Mouse (Mus musculus) heart, adult 18-20 months (tissue): ENCODE results near the gene Zfp664. TPM values are rescaled to one million over a fixed set of nuclear protein-coding genes. Genes with fewer than 3 reads are reported as not detected.

ENCODE experiments used
- DNase-seq, 2 experiments: peaks; one replicate each; pipeline ENCODE4 v3.0.0; 2021 to 2022; ENCODE audit warnings: mixed read lengths in 1 of 2
- total RNA-seq, 2 experiments: library from RNA; stranded (reverse); gene quantifications; 2 replicates each; pipeline ENCODE4 v1.2.3; 2021

The Zfp664 gene
- total RNA-seq, 2 experiments from 2014 or later: 37.5 to 38.4 TPM

DNA sequence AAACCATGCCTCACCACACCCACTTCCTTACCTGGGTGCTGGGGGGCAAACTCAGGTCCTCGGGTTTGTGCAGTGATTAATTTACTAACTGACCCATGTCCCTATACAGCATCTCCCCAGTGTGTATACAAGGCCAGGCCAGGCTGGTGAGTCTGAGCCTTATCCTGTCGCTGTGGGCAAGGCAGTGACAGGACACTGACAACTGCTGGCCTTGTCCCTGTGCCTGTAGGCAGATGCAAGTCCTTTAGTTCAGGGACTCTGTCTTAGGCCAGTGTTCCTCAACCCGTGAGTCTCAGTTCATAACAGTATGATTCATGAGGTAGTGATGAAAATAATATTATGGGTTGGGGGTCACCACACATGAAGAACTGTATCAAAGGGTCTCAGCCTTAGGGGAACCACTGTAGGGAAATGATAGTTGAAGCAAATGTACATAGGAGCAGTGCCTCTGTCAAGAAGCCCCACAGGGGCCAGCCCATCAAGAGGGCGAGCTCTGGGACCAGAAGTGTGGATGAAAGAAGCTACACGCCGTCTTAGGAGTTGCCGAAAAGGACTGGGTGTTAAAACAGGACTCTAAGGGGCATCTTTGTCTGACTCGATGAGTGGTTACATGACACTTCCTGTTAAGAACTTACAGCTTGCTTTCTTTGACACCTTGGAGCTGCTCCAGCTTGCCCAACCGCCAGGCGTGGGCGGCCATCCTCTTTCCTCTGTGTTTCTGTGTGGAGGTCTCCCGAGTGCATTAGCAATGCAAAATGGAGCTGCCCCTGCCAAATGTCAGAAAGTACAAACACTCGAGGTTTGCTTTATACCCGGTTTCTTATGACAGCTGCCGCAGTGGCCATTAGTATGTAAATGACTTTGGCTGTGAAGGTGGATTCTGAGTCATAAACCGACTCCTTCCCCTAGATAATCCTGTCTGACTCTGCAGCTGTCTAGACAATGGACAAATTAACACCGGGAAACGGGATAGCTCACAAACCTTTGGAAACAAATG lies 60.2 kb downstream of the Zfp664 start:
- peak; percentile 34 to 39 for DNase-seq

DNA sequence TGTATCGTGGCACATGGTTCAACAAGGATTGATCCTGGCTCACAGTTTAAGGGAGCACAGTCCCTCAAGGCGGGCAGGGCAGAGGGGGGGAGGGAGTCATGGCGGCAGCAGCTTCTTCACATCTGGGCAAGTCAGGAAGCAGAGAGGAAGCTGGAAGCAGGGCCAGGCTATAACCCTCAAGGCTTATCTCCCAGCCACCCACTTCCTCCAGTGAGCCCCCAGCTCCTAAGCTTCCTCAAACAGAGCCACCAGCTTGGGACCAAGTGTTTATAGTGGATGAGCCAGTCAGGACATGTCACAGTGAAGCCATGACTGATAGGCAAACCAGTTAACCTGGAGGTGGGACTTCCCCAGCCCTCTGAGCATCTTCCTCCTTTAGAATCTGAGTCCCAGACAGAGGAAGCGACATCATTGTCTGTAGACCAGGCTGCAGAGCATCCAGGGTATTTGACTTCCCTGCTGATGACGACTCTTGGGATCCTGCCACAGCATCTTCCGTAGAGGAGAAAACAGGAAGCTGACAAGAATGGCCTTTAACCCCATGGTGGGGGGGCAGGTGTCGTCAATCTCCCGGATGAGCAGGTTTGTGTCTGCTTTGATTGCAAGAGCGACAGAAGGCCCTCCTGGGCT lies 67.0 kb downstream of the Zfp664 start:
- DNase-seq: peak in 1 of 2 experiments; percentile 33

DNA sequence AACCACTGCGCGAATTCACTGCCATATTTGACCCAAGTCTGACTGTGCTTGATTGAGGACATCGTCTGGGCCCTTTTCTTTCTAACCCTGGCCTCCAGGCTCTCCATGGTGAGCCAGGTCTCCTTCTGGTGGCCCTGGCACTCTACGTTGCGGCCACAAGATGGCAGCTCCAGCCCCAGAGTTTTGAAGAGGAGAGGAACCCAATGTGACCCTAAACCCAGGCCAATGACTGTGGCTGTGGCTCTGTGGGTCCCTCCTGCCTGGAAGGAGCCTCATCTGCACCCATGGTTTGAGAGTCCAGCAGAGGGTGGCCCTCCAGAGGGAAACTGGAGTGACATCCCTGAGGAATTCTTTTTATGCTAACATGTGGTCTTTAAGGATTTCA lies 67.6 kb downstream of the Zfp664 start:
- peak; percentile 45 to 65 for DNase-seq

DNA sequence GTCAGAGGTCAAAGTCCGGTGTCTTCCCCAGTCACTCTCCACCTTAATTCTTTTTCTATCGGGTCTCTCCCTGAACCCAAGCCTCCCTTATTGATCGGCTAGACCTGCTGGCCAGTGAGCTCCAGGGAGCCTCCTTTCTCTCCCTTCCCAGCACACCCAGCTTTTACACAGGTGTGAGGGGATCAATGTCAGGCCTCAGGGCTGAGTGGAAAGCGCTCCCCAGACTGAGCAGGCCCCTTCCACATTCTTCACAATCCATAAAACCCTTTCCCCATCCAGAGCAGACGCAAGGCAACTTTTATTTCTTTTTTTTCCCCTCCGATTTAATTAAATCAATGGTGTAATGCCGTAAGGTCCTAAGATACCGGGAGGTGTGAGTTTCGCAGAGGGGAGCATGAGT lies 68.1 kb downstream of the Zfp664 start:
- DNase-seq: no peak

DNA sequence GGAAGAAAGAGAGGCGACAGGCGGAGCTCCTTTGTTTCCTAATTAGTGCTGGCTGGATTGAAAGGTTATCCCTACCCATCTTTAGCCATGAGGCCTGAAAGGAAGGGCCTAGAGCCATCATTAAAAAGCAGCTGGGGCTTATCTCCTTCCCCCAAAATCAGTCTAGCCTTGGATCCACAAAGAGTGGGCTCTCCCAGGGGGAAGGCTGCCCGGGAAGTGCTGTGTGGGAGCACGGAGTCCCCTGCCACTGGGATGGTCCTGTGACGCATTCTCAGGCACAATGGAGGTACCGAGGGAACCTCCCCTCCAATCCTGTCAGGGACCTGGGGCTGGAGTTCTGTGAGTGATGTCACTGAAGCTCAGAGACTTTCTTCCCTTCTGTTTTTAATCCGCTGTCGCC lies 68.6 kb downstream of the Zfp664 start:
- no peak for DNase-seq

DNA sequence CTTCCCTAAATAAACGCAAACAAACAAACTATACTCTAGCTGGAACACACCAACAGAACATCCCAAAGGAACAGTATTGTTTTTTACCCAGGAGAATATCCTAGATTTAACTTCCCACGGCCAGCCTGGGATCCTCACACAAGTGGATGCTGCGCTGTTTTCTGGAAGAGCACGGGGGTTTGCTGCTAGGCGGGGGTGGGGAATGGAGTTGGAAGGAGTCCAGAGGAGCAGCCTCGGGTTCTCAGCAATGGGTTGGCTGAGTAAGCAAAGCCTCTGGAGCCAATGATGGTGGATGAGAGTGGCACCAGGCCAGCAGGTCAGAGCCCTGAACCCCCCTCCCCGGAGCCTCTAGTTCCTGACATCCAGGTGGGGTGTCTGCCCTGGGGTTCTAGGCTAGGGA lies 72.1 kb downstream of the Zfp664 start:
- DNase-seq: peak in 1 of 2 experiments; percentile 21

DNA sequence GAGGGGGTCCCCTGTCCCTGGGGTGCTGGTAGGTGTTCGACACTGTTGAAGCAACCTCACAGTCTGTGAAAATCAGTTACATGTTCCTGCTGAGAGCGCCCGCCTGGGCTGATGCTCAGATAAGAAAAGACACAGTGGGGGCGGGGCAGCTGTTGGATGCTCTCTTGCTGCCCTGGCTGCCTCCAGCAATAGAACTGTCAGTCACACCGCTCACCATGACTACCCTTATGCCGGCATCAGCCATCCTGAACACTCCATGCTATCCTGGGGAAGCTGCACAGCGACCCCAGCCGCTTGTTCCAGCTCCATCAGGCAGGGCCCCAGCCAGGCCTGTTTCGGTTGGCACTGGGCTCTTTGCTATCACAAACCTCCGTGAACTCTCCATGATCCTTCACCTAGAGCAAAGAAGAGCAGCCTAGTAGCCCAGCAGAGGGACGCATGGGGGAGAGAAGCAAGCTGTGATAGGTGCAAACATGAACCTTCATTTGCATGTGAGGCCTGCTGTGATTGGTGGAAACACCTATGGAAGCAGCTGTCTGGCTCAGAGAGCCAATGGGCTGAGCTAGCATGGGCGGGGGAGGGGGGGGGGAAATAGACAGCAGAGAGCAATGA lies 80.8 kb downstream of the Zfp664 start:
- no peak for DNase-seq

DNA sequence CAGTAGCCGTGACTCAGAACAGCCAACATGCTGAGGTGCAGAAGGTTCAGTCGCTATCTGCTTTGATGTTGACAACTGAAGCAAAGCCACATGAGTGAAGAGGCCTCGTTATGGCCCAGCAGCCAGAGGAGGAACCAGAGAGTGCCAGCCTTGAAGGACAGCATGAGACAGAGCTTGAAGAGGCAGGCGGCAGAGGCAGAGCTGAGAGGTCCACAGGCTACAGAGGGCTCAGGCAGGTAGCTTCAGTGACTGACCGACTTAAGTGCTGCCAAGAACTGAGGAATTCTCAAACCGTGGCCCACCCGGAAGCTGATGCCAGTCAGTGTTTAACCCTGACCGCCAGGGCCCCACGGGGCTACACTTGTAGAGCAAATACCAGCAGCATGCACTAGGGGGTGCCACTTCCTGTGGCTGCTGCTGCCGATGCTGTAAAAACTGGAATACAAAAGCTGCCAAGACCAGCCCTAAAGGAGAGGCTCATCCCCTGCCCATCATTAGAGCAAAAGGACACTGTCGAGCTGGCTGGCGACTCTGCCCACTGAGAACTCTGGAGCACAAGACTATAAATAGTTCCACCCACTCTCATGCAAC lies 81.4 kb downstream of the Zfp664 start:
- DNase-seq: peak; percentile 45 to 78

DNA sequence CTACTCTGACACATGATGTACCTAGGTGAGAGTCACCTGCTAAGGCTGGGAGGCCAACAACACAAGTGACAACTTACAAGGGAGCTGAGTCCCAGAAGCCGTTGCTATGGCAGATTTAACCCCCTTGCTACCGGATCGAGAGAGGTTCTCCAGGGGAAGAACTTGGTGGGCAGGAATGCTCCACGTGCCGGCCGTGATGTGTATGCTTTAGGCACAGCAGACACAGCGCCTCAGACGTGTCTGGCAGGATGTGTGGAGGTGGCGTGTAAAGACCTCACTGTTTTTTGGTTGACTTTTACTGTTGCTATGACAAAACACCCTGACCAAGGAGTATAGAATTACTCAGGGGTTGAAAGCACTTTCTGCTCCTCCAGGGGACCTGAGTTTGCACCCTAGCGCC lies 81.9 kb downstream of the Zfp664 start:
- no peak for DNase-seq

DNA sequence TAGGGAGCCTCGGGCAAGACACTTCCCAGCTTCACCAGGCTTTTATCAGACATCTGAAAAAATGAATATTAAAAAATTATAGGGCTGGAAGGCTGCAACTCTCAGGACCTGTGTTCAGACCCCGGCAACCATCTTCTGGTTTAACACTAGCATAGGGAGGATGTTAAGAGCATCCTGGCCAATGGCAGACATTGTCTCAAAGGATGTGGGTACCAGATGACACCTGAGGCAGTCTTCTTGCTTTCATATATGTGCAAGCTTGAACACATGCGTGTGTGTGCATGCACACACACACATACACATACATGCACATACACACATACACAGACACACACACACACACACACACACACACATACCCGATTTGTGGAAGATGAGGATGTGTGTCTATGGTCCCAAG lies 82.6 kb downstream of the Zfp664 start:
- no peak for DNase-seq

DNA sequence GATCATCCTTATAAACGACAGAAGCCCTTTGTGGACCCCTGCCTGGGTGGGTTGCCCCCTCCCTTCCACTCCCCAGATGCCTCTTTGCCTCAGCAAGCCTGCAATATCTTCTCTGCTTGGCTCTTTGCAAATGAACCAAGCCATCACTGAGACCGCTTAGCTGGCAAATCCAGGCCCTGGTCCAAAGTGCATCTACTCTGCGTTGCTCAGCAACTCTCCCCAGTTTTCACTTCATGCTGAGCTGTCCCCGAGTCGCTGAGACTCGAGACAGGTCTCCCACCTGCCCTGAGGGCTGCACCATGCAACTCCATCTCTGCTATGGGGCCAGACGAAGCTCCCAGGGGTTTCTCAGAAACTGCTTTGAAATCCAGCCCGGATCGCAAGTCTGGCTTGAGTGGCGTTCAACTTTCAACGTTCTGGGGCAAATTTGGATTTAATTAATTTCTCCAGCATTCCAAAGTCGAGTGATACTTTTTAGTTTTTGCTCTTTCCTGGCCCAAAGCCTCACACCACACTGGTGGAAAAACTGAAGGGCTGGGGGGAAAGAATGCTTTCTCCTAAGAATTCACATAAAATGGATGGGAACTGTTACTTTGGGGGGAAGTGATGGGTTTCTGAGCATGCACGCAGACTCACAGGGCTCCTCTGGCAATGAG lies 88.3 kb downstream of the Zfp664 start:
- DNase-seq: no peak

DNA sequence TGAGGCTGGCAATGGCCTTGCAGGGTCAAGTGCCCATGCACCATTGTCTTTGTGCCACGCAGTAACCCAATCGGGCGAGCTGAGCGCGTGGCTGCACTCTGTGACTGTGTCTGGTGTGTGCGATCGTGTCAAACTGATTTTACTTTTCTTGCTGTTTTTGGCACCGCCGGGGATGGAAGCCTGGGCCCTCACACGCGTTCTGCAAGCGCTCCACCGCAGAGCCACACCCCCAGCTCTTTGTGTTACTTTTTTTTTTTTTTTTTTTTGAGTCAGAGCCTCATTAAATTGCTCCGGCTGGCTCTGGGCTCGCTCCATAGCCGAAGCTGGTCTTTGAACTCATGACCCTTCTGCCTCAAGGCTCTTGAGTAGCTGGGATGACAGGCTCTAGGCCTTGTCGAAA lies 88.8 kb downstream of the Zfp664 start:
- DNase-seq: no peak

Other genes starting within 250 kb of the Zfp664 start
- gene Atp6v0a2, start 234.1 kb upstream of the Zfp664 start, total RNA-seq: 10 to 100 TPM; 52.0 to 65.0 TPM
- under 1 TPM; 0.02 to 0.26 TPM for gene Dnah10, start 137.6 kb upstream of the Zfp664 start, total RNA-seq
- gene Ccdc92, start 267 bp upstream of the Zfp664 start, total RNA-seq: 1 to 10 TPM; 1.1 to 1.3 TPM
- under 1 TPM; 0.18 to 0.20 TPM for gene Rflna, start 140.5 kb downstream of the Zfp664 start, total RNA-seq